Mouse (Mus musculus): ENCODE measurements around the gene Tomm7. TPM values are rescaled to one million over a fixed set of nuclear protein-coding genes. Genes with fewer than 3 reads are reported as not detected.
"Not testable (repeated sequence)": the region's sequence is repeated elsewhere in the genome, so short reads cannot be mapped to it uniquely, and the experiment has no call there.

The Tomm7 gene
- polyA plus RNA-seq, 1 experiment from 2014 or later = 110 TPM

DNA sequence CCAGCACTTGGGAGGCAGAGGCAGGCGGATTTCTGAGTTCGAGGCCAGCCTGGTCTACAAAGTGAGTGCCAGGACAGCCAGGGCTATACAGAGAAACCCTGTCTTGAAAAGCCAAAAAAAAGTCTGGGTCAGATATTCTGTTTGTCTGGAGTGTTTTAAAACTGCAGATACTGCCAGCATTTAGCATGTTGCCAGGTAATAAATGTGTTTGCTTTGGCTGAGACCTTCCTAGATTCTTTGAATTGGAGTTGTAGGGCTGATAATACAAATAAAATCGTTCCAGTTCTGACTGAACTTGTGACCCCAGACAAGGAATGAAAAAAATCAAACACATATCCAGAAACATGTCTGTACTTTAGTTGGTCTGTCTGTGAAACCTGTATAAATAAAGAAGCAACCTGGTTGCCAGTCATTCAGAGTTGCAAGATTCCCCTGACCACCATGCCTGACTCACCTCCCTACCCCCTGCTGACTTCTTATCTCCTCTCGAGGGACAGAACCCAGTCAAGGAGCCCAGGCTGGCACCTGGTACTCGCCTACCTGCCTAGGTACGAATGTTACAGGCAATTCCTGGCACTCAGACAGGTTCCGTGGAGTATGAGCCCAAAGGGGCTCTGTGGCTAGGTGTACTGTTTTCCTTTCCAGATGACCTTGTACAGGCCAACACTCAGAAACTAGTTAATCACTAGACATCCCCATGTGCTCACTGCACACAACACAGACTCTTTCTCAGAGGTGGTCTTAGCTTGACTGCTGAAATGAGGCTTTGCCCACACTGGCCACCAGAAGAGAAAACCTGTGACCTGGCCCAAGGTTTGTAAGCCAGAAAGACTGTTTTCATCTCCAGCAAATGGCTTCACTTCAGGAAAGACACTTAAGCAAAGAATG lies 19.4 kb upstream of the Tomm7 start:
- 57% methylated on average over 7 of the region's 7 CpGs for WGBS
- H3K4me3 ChIP-seq = no peak overlapping the region
- H3K27me3 ChIP-seq = no peaks in the 10 kb centered on the region
- H3K4me1 ChIP-seq (replicated peaks) = peaks cover 22% of the 10 kb centered on the region
- no peaks in the 10 kb centered on the region for H3K36me3 ChIP-seq
- no peak overlapping the region for H3K9ac ChIP-seq
- no peaks in the 10 kb centered on the region for H3K9me3 ChIP-seq (replicated peaks)
- H3K4me2 ChIP-seq = no peak overlapping the region
- H3K27ac ChIP-seq = peak overlapping the region; percentile 67
- ATAC-seq (replicated peaks; ENCODE audit: insufficient number of reproducible peaks, insufficient read depth, low FRiP score, low read depth) = no peak

GRCm38 (mm10) chr5:23862291-23862690 lies 18.3 kb upstream of the Tomm7 start:
- Histone ChIP-seq H3K27me3 (no peaks in the 10 kb centered on the region), H3K4me3 (no peak overlapping the region), H3K36me3 (no peaks in the 10 kb centered on the region), H3K9ac (no peak overlapping the region), H3K27ac (no peak overlapping the region), H3K9me3 (replicated peaks) (no peaks in the 10 kb centered on the region), H3K4me2 (no peak overlapping the region), H3K4me1 (replicated peaks) (peaks cover 22% of the 10 kb centered on the region)
- WGBS = 52% methylated on average over 5 of the region's 5 CpGs
- ATAC-seq (replicated peaks; ENCODE audit: insufficient number of reproducible peaks, insufficient read depth, low FRiP score, low read depth) = no peak

DNA sequence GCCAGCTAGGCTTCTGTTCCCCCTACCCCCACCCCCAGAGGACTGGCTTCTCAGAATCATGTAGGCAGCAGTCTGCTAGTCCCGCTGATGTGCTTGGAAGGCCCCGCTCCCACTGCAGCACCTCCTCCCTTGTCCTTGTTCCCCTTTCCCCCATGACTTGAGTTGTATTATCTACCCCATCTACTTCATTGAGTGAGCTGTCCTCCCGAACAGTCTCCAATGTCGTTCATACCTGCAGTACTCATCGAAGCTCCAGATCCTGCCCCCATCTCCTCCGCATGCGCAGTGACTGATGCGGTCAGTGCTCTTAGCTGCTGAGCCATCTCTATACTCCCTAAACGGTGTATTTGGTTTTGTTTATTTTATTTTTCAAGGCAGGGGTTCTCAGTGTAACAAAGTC lies 17.8 kb upstream of the Tomm7 start:
- WGBS = 92% methylated on average over 9 of the region's 9 CpGs
- Histone ChIP-seq H3K36me3 (0 out of 2 replicates have a peak, but pooled peaks cover 3% of the 10 kb centered on the region), H3K27ac (no peak overlapping the region), H3K27me3 (no peaks in the 10 kb centered on the region), H3K9me3 (replicated peaks) (no peaks in the 10 kb centered on the region), H3K4me1 (replicated peaks) (peaks cover 22% of the 10 kb centered on the region), H3K4me2 (no peak overlapping the region), H3K9ac (no peak overlapping the region), H3K4me3 (no peak overlapping the region)
- no peak for ATAC-seq (replicated peaks; ENCODE audit: insufficient number of reproducible peaks, insufficient read depth, low FRiP score, low read depth)

DNA sequence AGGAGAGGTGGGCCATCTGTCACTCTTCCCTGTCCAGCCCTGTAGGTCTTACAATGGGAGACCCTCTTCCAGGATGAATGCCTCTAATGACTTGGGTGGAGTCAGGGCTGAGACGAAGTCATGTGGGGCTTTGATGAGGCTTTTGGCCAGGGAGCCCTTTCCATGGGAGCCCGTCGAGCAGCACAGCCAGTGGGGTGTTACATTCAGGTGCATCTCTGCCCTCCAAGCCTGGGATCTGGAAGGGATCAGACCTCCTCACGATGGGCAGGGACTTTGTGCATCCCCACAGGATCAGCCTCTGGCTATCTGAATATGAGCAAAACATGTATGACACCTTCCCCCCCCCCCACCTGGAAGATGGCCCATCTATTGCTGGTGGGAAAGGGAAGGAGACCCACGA lies 15.9 kb upstream of the Tomm7 start:
- Histone ChIP-seq H3K36me3 (peaks cover 18% of the 10 kb centered on the region), H3K9ac (no peak overlapping the region)

GRCm38 (mm10) chr5:23859087-23859718 lies 15.2 kb upstream of the Tomm7 start:
- no peaks in the 10 kb centered on the region for H3K9me3 ChIP-seq (replicated peaks)
- H3K9ac ChIP-seq = no peak overlapping the region
- no peak overlapping the region for H3K4me3 ChIP-seq
- no peaks in the 10 kb centered on the region for H3K27me3 ChIP-seq
- 88% methylated on average over 1 of the region's 1 CpGs for WGBS
- no peak overlapping the region for H3K27ac ChIP-seq
- H3K4me1 ChIP-seq (replicated peaks) = peaks cover 14% of the 10 kb centered on the region
- ATAC-seq (replicated peaks; ENCODE audit: insufficient number of reproducible peaks, insufficient read depth, low FRiP score, low read depth) = no peak
- peaks cover 24% of the 10 kb centered on the region for H3K36me3 ChIP-seq
- no peak overlapping the region for H3K4me2 ChIP-seq

More for the DNA sequence above, 15.9 kb upstream of the Tomm7 start:
- Histone ChIP-seq H3K27me3 (no peaks in the 10 kb centered on the region), H3K4me3 (no peak overlapping the region), H3K4me1 (replicated peaks) (peaks cover 21% of the 10 kb centered on the region), H3K27ac (no peak overlapping the region), H3K9me3 (replicated peaks) (no peaks in the 10 kb centered on the region), H3K4me2 (no peak overlapping the region)
- ATAC-seq (replicated peaks; ENCODE audit: insufficient number of reproducible peaks, insufficient read depth, low FRiP score, low read depth) = no peak
- 84% methylated on average over 5 of the region's 5 CpGs for WGBS

DNA sequence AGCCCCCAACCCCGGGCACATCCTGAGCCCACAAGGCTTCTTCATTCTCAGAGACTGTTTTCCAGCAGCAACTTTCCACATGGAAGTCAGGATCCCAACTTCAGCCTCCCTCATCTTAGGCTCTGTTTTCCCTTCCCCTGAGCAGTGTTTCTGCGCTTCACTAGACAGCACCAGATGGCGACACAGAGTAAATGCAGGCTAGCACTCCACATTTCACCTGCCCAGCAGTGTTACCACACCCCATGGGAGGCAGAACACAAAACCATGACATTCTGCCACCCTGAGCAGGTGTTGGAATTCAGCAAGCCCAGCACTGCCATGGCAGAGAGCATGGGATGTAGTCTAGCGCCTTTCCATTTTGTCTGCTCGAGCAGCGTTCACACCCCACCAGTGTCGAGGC lies 14.7 kb upstream of the Tomm7 start:
- no peak overlapping the region for H3K9ac ChIP-seq
- peaks cover 9% of the 10 kb centered on the region for H3K4me1 ChIP-seq (replicated peaks)
- H3K4me2 ChIP-seq = no peak overlapping the region
- H3K4me3 ChIP-seq = no peak overlapping the region
- no peak overlapping the region for H3K27ac ChIP-seq
- H3K9me3 ChIP-seq (replicated peaks) = no peaks in the 10 kb centered on the region
- H3K36me3 ChIP-seq = peaks cover 29% of the 10 kb centered on the region
- 84% methylated on average over 7 of the region's 7 CpGs for WGBS
- ATAC-seq (replicated peaks; ENCODE audit: insufficient number of reproducible peaks, insufficient read depth, low FRiP score, low read depth) = no peak
- no peaks in the 10 kb centered on the region for H3K27me3 ChIP-seq

- WGBS = 70% methylated on average over 3 of the region's 3 CpGs
- Histone ChIP-seq H3K27me3 (no peaks in the 10 kb centered on the region), H3K9me3 (replicated peaks) (no peaks in the 10 kb centered on the region), H3K27ac (no peak overlapping the region), H3K4me1 (replicated peaks) (peaks cover 3% of the 10 kb centered on the region; the same call in 1 of the 2 replicates), H3K36me3 (peaks cover 35% of the 10 kb centered on the region), H3K9ac (no peak overlapping the region), H3K4me3 (no peak overlapping the region), H3K4me2 (no peak overlapping the region)
- no peak for ATAC-seq (replicated peaks; ENCODE audit: insufficient number of reproducible peaks, insufficient read depth, low FRiP score, low read depth)
These were observed 14.0 kb upstream of the Tomm7 start for GRCm38 (mm10) chr5:23858001-23858400.

DNA sequence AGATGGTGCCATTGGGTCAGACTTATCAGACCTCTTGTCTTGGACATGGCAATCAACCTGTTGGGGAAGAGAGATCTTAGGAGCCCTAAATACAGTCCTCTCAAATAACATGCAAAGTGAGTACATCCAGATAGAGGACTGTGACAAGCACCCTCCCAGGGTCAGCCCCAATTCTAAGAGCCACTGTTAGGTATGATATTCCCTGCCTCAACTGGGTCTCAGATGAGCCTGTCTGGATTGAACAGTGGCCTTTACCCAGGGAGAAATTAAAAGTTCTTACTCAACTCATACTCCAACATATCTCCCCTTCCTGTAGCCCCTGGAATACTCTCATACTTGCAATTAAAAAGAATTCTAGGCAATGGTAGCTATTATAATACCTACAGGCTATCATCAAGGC lies 13.2 kb upstream of the Tomm7 start:
- Histone ChIP-seq H3K4me2 (no peak overlapping the region), H3K27ac (no peak overlapping the region), H3K9me3 (replicated peaks) (no peaks in the 10 kb centered on the region), H3K27me3 (no peaks in the 10 kb centered on the region), H3K36me3 (peaks cover 42% of the 10 kb centered on the region), H3K4me1 (replicated peaks) (peaks cover 2% of the 10 kb centered on the region; the same call in 1 of the 2 replicates), H3K4me3 (no peak overlapping the region), H3K9ac (no peak overlapping the region)
- no peak for ATAC-seq (replicated peaks; ENCODE audit: insufficient number of reproducible peaks, insufficient read depth, low FRiP score, low read depth)

GRCm38 (mm10) chr5:23856164-23856563 lies 12.2 kb upstream of the Tomm7 start:
- H3K4me3 ChIP-seq = no peak overlapping the region
- 85% methylated on average over 1 of the region's 1 CpGs for WGBS
- no peak for ATAC-seq (replicated peaks; ENCODE audit: insufficient number of reproducible peaks, insufficient read depth, low FRiP score, low read depth)

GRCm38 (mm10) chr5:23855484-23855883 lies 11.5 kb upstream of the Tomm7 start:
- Histone ChIP-seq H3K36me3 (peaks cover 42% of the 10 kb centered on the region), H3K27ac (no peak overlapping the region), H3K9me3 (replicated peaks) (no peaks in the 10 kb centered on the region), H3K4me2 (no peak overlapping the region), H3K4me3 (no peak overlapping the region), H3K4me1 (replicated peaks) (peaks cover 7% of the 10 kb centered on the region), H3K27me3 (no peaks in the 10 kb centered on the region), H3K9ac (no peak overlapping the region)
- ATAC-seq (replicated peaks; ENCODE audit: insufficient number of reproducible peaks, insufficient read depth, low FRiP score, low read depth) = no peak
- 91% methylated on average over 6 of the region's 6 CpGs for WGBS

More at GRCm38 (mm10) chr5:23856164-23856563, 12.2 kb upstream of the Tomm7 start:
- no peak overlapping the region for H3K9ac ChIP-seq
- no peaks in the 10 kb centered on the region for H3K9me3 ChIP-seq (replicated peaks)
- no peaks in the 10 kb centered on the region for H3K27me3 ChIP-seq
- H3K4me1 ChIP-seq (replicated peaks) = peaks cover 7% of the 10 kb centered on the region
- H3K36me3 ChIP-seq = peaks cover 42% of the 10 kb centered on the region
- no peak overlapping the region for H3K27ac ChIP-seq
- H3K4me2 ChIP-seq = no peak overlapping the region

GRCm38 (mm10) chr5:23852916-23853315 lies 9.0 kb upstream of the Tomm7 start:
- H3K4me1 ChIP-seq (replicated peaks); H3K4me3 ChIP-seq; H3K4me2 ChIP-seq; H3K9ac ChIP-seq; H3K27ac ChIP-seq; H3K27me3 ChIP-seq; ATAC-seq (replicated peaks; ENCODE audit: insufficient number of reproducible peaks, insufficient read depth, low FRiP score, low read depth); H3K9me3 ChIP-seq (replicated peaks): not testable (repeated sequence)
- WGBS = 93% methylated on average over 1 of the region's 1 CpGs
- peaks cover 42% of the 10 kb centered on the region for H3K36me3 ChIP-seq

Measured in heart, embryonic 15.5 days (tissue).